Comparison of ENCODE assay signal across 28 mouse cellular contexts in the genomic region with DNA sequence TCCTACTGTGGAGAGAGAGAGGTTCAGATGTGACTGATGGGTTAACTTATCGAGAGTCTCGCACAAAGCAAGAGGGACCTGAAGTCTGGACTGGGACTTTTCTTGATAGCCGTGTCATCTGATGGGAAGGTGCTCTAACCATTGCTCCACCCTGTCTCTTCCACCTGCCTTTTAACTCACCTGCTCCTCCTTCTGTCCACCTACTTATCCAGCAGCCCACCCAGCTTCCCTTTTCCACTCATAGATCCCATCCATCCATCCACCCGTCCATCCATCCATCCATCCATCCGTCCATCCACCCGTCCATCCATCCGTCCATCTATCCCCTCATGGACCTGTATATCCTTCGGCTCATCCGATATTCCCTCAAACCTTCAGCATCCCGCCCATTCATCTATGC. TPM values are rescaled to one million over a fixed set of nuclear protein-coding genes. Genes with fewer than 3 reads are reported as not detected.
"Had no signal": no experiment of that assay in that cellular context is flagged by ENCODE, and none has a peak within 500 bp of the region (broad histone marks: within the 10 kb centered on the region; RNA-seq: fewer than 3 reads in every experiment).

No protein-coding gene starts in this region.

- DNase-seq: cerebellum, adult 8-10 months; cerebellum, adult 9-10 months; cerebellum, postnatal 10 days; cerebellum, postnatal 36 days; embryo, embryonic 11 days; forebrain, postnatal 0 days; gastrocnemius, adult 2 months; gastrocnemius, postnatal 10 days; gastrocnemius, postnatal 14 days; gastrocnemius, postnatal 25 days; gastrocnemius, postnatal 36 days; heart, adult 18-20 months; heart, adult 2 months had no signal

- H3K9ac ChIP-seq: embryonic facial prominence, embryonic 12.5 days; embryonic facial prominence, embryonic 13.5 days; embryonic facial prominence, embryonic 15.5 days; forebrain, embryonic 12.5 days; forebrain, embryonic 13.5 days; forebrain, embryonic 15.5 days; forebrain, postnatal 0 days had no signal

- H3K9me3 ChIP-seq: embryonic facial prominence, embryonic 10.5 days; embryonic facial prominence, embryonic 12.5 days; embryonic facial prominence, embryonic 13.5 days; embryonic facial prominence, embryonic 15.5 days; forebrain, embryonic 10.5 days; forebrain, embryonic 12.5 days; forebrain, embryonic 13.5 days; forebrain, embryonic 15.5 days had no signal

- H3K27ac ChIP-seq: embryonic facial prominence, embryonic 10.5 days; embryonic facial prominence, embryonic 12.5 days; embryonic facial prominence, embryonic 13.5 days; embryonic facial prominence, embryonic 15.5 days; forebrain, embryonic 10.5 days; forebrain, embryonic 12.5 days; forebrain, embryonic 13.5 days; forebrain, embryonic 15.5 days; gastrocnemius, adult 2 months; heart, adult 2 months had no signal

- H3K4me2 ChIP-seq: embryonic facial prominence, embryonic 12.5 days; embryonic facial prominence, embryonic 13.5 days; embryonic facial prominence, embryonic 15.5 days; forebrain, embryonic 12.5 days; forebrain, embryonic 13.5 days; forebrain, embryonic 15.5 days had no signal

- H3K4me3 ChIP-seq: embryonic facial prominence, embryonic 10.5 days; embryonic facial prominence, embryonic 12.5 days; embryonic facial prominence, embryonic 13.5 days; embryonic facial prominence, embryonic 15.5 days; erythroblast, embryonic 14.5 days; forebrain, embryonic 10.5 days; forebrain, embryonic 12.5 days; forebrain, embryonic 13.5 days; forebrain, embryonic 15.5 days; gastrocnemius, adult 2 months; heart, adult 2 months had no signal

- ATAC-seq: forebrain, embryonic 13.5 days; forebrain, embryonic 14.5 days; forebrain, embryonic 15.5 days; forebrain, embryonic 16.5 days; forebrain, postnatal 0 days had no signal

- H3K36me3 ChIP-seq: embryonic facial prominence, embryonic 12.5 days; forebrain, embryonic 12.5 days; forebrain, embryonic 15.5 days had no signal

RNA-seq across cellular contexts. Expression of a gene that starts 39.2 kb away (rescaled TPM):
- total RNA-seq: common myeloid progenitor, adult 5-6 weeks; gastrocnemius, adult 18-20 months; granulocyte monocyte progenitor cell, adult 5-6 weeks had no signal
- polyA plus RNA-seq: embryonic facial prominence, embryonic 10.5 days; embryonic facial prominence, embryonic 11.5 days; erythroblast, embryonic 14.5 days had no signal
